Mouse (Mus musculus) spleen, postnatal 10 days (tissue): Measurements from ENCODE around the gene Cyb561.
A peak's percentile ranks its signal among the peaks of the same experiment; 100 is the strongest.

Experiments
- DNase-seq, 2 experiments: peaks; one replicate each; pipeline ENCODE4 v3.0.0; 2021 to 2022; ENCODE audit warnings: low spot score in 2 of 2

The Cyb561 gene

DNA sequence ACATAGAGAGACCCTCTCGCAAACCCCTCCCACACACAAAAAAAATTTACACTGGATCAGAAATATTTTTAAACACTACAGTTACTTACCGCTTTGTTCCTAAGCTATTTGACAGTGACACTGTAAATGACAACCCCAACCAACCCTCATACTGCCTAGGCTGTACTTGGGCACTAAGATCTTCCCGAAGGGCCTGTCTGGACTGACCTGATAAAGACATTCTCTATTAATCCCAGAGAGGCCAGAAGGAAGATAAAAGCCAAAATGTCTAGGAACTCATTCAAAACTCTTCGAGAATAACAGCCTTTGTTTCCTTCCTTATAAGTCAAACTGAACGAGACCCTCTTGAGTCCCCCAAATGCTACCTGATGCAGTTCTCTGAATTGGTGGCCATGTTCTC, 31.9 kb downstream of the Cyb561 start:
- no peak for DNase-seq

DNA sequence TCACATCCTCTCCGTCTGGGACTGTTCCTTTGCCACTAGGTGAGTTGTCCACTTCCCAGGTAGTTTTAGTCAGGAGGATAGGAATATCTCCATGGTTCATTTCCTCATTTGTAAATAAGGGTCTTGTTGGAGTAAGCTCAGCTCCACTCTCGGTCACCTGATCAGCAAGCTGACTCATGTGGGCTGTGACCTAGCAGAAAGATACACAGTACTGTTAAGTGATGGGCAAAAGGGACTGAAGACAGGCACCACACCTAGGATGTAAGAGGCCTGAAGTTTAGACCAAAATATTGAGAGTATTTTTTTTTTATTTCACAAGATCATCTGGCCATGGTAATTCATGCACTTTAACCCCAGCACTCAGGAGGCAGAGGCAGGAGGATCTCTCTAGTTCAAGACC, 32.3 kb downstream of the Cyb561 start:
- DNase-seq, result no peak

GRCm38 (mm10) chr11:105920098-105920785, 32.9 kb downstream of the Cyb561 start:
- DNase-seq, result no peak

DNA sequence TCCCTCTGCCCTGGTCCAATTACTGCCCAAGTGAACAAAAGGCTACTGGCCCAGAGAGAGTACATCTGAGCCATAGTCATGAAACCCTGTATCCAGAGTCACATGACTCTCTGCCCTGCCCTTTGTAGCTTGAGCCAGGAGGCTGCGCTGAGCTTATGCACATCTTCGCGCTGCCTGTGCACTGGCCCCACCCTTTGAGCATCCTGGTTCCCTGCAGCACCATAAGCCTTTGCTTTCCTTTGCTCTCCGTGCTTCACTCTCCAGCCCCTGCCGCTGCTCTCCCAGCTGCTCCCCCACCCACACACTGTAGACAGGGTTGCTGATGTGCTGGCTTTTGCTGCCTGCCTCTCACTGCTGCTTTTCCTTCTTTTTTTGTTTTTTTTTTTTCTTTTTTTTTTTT, 39.6 kb downstream of the Cyb561 start:
- no peak for DNase-seq

GRCm38 (mm10) chr11:105911592-105912375, 41.4 kb downstream of the Cyb561 start:
- DNase-seq, result peak; percentile 35 to 80

GRCm38 (mm10) chr11:105911149-105911548, 42.0 kb downstream of the Cyb561 start:
- DNase-seq, result no peak

DNA sequence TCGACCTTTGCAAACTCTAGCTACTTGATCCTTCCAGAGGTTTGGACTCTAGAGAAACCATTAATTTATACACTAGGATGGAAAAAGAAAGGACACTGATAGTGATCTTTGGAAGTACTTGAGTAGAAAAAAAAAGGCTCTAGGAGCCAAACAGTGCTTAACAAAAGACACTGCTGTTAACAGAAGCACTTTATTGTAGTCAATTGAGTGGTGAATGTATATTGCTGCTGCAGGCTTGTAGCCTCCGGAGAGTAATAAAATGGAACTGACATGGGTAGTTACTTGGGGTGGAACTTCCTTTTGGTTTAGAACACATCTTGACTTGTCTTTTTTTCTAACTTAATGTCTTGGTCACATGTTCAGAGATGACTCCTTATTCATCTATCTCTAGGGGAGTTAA, 43.5 kb downstream of the Cyb561 start:
- DNase-seq, result no peak

GRCm38 (mm10) chr11:105908926-105909325, 44.2 kb downstream of the Cyb561 start:
- no peak for DNase-seq

GRCm38 (mm10) chr11:105907381-105907780, 45.8 kb downstream of the Cyb561 start:
- DNase-seq, result no peak

DNA sequence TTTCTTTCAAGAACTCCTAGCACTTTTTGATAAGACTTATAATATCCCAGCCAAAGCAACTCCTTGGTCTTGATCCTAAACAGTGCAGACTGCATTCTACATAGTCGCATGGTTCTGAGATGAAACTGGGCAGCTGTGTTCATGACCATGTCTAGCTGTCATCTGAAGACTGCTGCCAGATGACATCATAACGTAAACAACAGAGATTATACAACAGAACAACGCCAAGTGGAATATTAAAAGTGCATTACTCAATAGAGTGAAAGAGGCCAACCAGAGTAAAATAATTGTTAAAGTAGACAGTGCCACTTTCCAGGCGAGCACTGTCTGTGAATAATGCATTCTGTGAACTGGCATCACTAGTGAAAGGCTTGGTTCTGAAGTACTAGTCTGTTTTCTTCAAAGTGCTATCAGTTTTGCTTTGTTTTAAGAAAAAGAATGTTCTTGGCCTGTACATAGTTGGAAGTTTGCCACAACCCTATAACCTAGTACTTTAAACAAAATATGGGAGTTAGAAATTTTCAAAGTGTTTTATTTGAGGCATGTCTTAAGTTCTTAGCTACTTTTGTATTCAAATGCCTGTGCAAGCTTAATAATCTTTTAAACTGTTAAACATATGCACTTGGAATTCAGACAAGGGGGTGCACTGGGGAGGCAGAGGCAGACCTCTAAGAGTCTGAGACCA, 47.5 kb downstream of the Cyb561 start:
- no peak for DNase-seq

DNA sequence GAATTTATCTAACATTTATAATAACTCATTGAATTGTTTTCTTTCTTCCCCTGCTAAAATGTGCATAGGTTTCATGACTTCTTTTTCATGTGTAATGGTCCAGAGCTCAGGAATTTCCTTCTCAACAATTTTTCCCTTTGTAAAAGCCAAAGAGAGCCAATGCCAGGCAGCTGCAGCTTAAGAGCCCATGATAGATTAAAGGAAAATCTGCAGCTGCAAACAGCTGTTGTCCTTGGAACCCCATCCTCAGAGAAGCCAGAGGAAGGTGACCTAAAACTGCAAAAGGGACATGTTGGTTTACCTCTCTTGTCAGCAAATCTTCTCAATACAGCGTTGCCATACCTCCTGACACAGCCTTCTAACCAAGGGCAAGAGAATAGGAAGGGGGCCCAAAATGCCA, 50.2 kb downstream of the Cyb561 start:
- DNase-seq, result no peak

GRCm38 (mm10) chr11:105901501-105901900, 51.6 kb downstream of the Cyb561 start:
- DNase-seq, result no peak

DNA sequence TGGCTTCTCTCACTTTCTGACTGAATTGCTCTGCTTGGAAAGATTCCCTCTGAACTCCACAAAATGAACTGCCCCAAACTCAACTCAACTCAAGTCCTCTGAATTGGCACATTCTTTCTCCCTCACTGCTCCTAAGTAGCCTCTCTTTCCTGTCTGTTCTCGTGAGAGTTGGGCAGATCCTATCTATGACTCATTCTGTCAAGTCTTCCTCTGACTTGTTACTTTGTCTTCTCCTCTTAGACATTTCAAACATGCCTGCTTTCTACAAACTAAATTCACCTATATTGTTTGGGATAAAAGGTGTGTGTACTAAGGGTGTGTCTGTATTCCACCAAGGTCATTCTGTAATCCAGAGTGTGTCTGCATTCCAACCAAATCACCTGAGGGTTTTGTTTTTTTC, 54.0 kb downstream of the Cyb561 start:
- DNase-seq, result no peak

- no peak for DNase-seq
Measured at GRCm38 (mm10) chr11:105887281-105887680, 65.9 kb downstream of the Cyb561 start.

DNA sequence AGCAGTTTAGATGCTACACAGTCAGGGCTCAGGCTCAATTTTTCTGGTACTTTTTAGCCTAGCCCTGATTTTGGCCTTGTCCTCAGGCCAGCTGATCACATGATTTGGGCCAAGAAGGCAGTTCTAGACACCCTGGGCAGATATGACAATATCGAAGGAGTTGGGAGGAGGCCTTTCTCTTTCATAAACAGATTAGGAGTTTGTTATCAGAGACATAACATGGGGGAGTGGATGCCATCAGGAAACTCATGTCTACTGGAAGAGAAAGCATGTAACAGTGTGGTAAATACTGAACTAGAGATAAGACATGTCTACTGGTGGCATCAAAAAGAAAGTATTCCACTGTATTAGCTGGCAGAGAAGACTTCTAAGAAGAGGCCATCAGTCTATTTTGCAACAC, 67.6 kb downstream of the Cyb561 start:
- DNase-seq, result no peak
